In genomic region chr5:29107276-29107675, GRCm38 (mm10) we compare ENCODE assay signal across 8 mouse cellular contexts.
"Had no signal": no experiment of that assay in that cellular context is flagged by ENCODE, and none has a peak within 500 bp of the region (broad histone marks: within the 10 kb centered on the region; RNA-seq: fewer than 3 reads in every experiment).

No protein-coding gene starts in this region.

- DNase-seq: liver, postnatal 0 days; lung, adult 2 months; lung, postnatal 14 days; lung, postnatal 36 days; right cerebral cortex, postnatal 14 days; thymus, adult 2 months; thymus, postnatal 25 days; thymus, postnatal 4 days had no signal
